Mouse (Mus musculus) bone marrow macrophage, adult 2 months (primary cell): ENCODE results near the gene Mcoln3.

Experiments used
- CTCF ChIP-seq: IDR thresholded peaks from 2 replicates; pipeline ENCODE4 v1.5.1; 2012; ENCODE audit warnings: low read depth, mild to moderate bottlenecking, low read length, moderate library complexity
- POLR2A ChIP-seq: IDR thresholded peaks from 2 replicates; pipeline ENCODE4 v1.6.1; 2012; ENCODE audit warnings: mild to moderate bottlenecking, low read depth, low read length, borderline replicate concordance

GRCm38 (mm10) chr3:146123464-146123825 lies 6.2 kb downstream of the Mcoln3 start:
- TF ChIP-seq CTCF (no peak), POLR2A (no peak)
